Mouse (Mus musculus): ENCODE measurements around the gene Amdhd2.

GRCm38 (mm10) chr17:24167120-24167519, 3.6 kb upstream of the Amdhd2 start:
- TF ChIP-seq CTCF (IDR thresholded peaks at IDR 0.05; ENCODE audit: low read depth) (no peak), EP300 (optimal IDR thresholded peaks at IDR 0.05) (no peak)
